ENCODE assay signal across 15 mouse cellular contexts in the genomic region with DNA sequence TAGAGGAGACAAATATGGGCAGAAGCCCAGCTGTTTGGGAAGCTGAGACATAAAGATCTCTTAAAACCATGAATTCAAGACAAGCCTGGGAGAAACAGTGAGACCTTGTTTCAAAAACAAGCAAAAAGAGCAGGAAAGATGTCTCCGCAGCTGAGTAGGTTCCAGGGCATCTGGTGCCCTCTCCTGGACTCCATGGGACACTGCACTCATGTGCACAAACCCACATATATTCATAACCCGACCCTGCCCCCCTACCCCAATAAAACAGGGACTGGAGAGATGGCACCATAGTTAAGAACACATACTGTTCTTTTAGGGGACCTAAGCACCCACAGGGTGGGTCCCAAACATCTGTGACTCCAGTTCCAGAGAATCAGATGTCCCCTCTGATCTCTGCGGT. TPM values are rescaled to one million over a fixed set of nuclear protein-coding genes. Genes with fewer than 3 reads are reported as not detected.
DNase-seq lines count a peak whose midpoint lies in the region; ATAC-seq and TF ChIP-seq lines count a peak whose summit lies in the region.
"Had no signal": no experiment of that assay in that cellular context is flagged by ENCODE, and none has a peak within 500 bp of the region (broad histone marks: within the 10 kb centered on the region; RNA-seq: fewer than 3 reads in every experiment).

No protein-coding gene starts in this region.

- ATAC-seq in megakaryocyte progenitor cell, adult 5-6 weeks (replicated peaks; ENCODE audit: poor library complexity), result peak; percentile 79
- ATAC-seq in hindbrain, embryonic 16.5 days, result no peak

- no peak for DNase-seq in gastrocnemius, adult 2 months
- DNase-seq in gastrocnemius, postnatal 14 days, result no peak
- peak; percentile 11 to 13 for DNase-seq in lung, adult 18-20 months
- no peak for DNase-seq in lung, postnatal 10 days
- DNase-seq in R1 (ENCODE audit: low read depth, low spot score), result peak; percentile 70
- DNase-seq in thymus, postnatal 4 days, result no peak
- DNase-seq: gastrocnemius, postnatal 10 days; layer of hippocampus, postnatal 36 days; thymus, adult 2 months had no signal

- H3K4me1 ChIP-seq in hindbrain, embryonic 16.5 days (ENCODE audit: control insufficient read depth, insufficient read depth, low read depth, low read length), result no peaks in the 10 kb centered on the region
- H3K4me1 ChIP-seq: embryonic facial prominence, embryonic 15.5 days; hindbrain, embryonic 12.5 days; neural tube, embryonic 12.5 days had no signal

- no peaks in the 10 kb centered on the region for H3K36me3 ChIP-seq in hindbrain, embryonic 16.5 days (ENCODE audit: control insufficient read depth, insufficient read depth, low read length)
- H3K36me3 ChIP-seq: embryonic facial prominence, embryonic 15.5 days; hindbrain, embryonic 12.5 days; lung, embryonic 15.5 days; neural tube, embryonic 12.5 days had no signal

- H3K27ac ChIP-seq in gastrocnemius, adult 2 months, result no peak overlapping the region
- no peak overlapping the region for H3K27ac ChIP-seq in hindbrain, embryonic 16.5 days (ENCODE audit: low read depth, low read length)
- H3K27ac ChIP-seq: embryonic facial prominence, embryonic 15.5 days; hindbrain, embryonic 12.5 days; lung, embryonic 15.5 days; neural tube, embryonic 12.5 days had no signal

- H3K9ac ChIP-seq in hindbrain, embryonic 16.5 days (ENCODE audit: low read depth, low read length), result no peak overlapping the region
- H3K9ac ChIP-seq: embryonic facial prominence, embryonic 15.5 days; hindbrain, embryonic 12.5 days; lung, embryonic 15.5 days; neural tube, embryonic 12.5 days had no signal

- H3K4me3 ChIP-seq in gastrocnemius, adult 2 months, result no peak overlapping the region
- no peak overlapping the region for H3K4me3 ChIP-seq in hindbrain, embryonic 16.5 days (ENCODE audit: low read length)
- H3K4me3 ChIP-seq: embryonic facial prominence, embryonic 15.5 days; hindbrain, embryonic 12.5 days; lung, embryonic 15.5 days; neural tube, embryonic 12.5 days had no signal

- intact Hi-C loops in gastrocnemius, adult 2 months (cut with DNase I), result loop anchor here (2.0 kb wide), 1 partner anchor 59 kb away; no protein-coding TSS in a partner anchor
- intact Hi-C loops in gastrocnemius, postnatal 14 days (cut with DNase I; ENCODE audit: low total_unique reads), result loop anchor here (10.0 kb wide), 1 partner anchor 59 kb away; no protein-coding TSS in a partner anchor

- 75% methylated on average over 3 of the region's 3 CpGs for WGBS in hindbrain, embryonic 16.5 days

- no peak overlapping the region for H3K4me2 ChIP-seq in hindbrain, embryonic 16.5 days (ENCODE audit: low read length)
- H3K4me2 ChIP-seq: embryonic facial prominence, embryonic 15.5 days; hindbrain, embryonic 12.5 days; lung, embryonic 15.5 days; neural tube, embryonic 12.5 days had no signal

- TF ChIP-seq CTCF in gastrocnemius, adult 2 months (IDR thresholded peaks at IDR 0.05), result peak; percentile 63

- H3K27me3 ChIP-seq in hindbrain, embryonic 16.5 days (replicated peaks; ENCODE audit: control insufficient read depth, insufficient read depth, low read length), result no peaks in the 10 kb centered on the region
- H3K27me3 ChIP-seq: embryonic facial prominence, embryonic 15.5 days; hindbrain, embryonic 12.5 days; lung, embryonic 15.5 days; neural tube, embryonic 12.5 days had no signal

- H3K9me3 ChIP-seq in hindbrain, embryonic 16.5 days (ENCODE audit: control insufficient read depth, low read length), result no peaks in the 10 kb centered on the region
- H3K9me3 ChIP-seq: embryonic facial prominence, embryonic 15.5 days; lung, embryonic 15.5 days; neural tube, embryonic 12.5 days had no signal

RNA-seq across cellular contexts. Expression of gene Cmtm4, which starts 8.0 kb away (rescaled TPM):
- total RNA-seq in gastrocnemius, adult 2 months (2021), result 1 to 10 TPM; 3.9 to 5.7 TPM
- total RNA-seq in gastrocnemius, postnatal 14 days (2021), result 1 to 10 TPM; 4.7 to 4.8 TPM
- 0.79 and 0.85 TPM in 2 replicates for total RNA-seq in megakaryocyte progenitor cell, adult 5-6 weeks (2015)
- total RNA-seq in megakaryocyte progenitor cell, adult 5-6 weeks (2017), result 0.84 and 0.87 TPM in 2 replicates
- 3.0 TPM in 2 replicates for polyA plus RNA-seq in hindbrain, embryonic 16.5 days (2015; fragmentation: Nextera tagmentation; extraction: Ambion mirVana)

RNA-seq across cellular contexts. Expression of gene Dync1li2, which starts 39.3 kb away (rescaled TPM):
- 100 to 1,000 TPM in 1 of 2 experiments, 10 to 100 TPM in 1; 99.8 to 100 TPM for total RNA-seq in gastrocnemius, adult 2 months (2021)
- total RNA-seq in gastrocnemius, postnatal 14 days (2021), result 100 to 1,000 TPM in 1 of 2 experiments, 10 to 100 TPM in 1; 99.3 to 104 TPM
- 14.7 and 25.4 TPM in 2 replicates for total RNA-seq in megakaryocyte progenitor cell, adult 5-6 weeks (2015)
- 46.5 and 52.6 TPM in 2 replicates for total RNA-seq in megakaryocyte progenitor cell, adult 5-6 weeks (2017)
- polyA plus RNA-seq in hindbrain, embryonic 16.5 days (2015; fragmentation: Nextera tagmentation; extraction: Ambion mirVana), result 97.9 and 112 TPM in 2 replicates

Comparison
In these comparisons a context has a peak if more than half of its experiments do, and no peak if none do; other contexts are left out.
1. DNase-seq: peak in lung, adult 18-20 months (2 of 2) and R1 (single experiment); none in gastrocnemius, adult 2 months (single experiment), gastrocnemius, postnatal 14 days (single experiment), lung, postnatal 10 days (single experiment) and thymus, postnatal 4 days (single experiment).